Comparison of ENCODE assay signal across 29 mouse cellular contexts in the genomic region with DNA sequence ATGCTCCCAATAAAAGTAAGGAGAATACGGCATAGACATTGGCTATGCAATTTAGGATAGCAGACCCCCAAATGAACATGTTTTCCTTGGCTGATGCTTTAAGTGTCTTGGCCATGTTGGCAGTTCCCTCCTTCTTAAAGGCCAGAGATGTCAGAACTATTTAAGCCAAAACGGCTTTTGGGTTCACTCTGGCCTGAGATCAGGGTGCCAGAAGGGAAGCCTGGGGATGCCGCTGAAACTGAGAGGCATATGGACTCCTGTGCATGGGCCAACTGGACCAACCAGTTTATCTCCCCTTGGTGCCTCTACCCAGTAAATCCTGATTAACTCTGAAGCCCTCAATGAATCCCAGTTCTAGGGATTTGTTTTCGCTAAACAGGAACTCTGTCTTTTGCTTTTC. TPM values are rescaled to one million over a fixed set of nuclear protein-coding genes. Genes with fewer than 3 reads are reported as not detected.
DNase-seq lines count a peak whose midpoint lies in the region; ATAC-seq and TF ChIP-seq lines count a peak whose summit lies in the region.
"Had no signal": no experiment of that assay in that cellular context is flagged by ENCODE, and none has a peak within 500 bp of the region (broad histone marks: within the 10 kb centered on the region; RNA-seq: fewer than 3 reads in every experiment).

No protein-coding gene starts in this region.

- ATAC-seq in embryonic facial prominence, embryonic 14.5 days (ENCODE audit: low read depth): no peak
- peak; percentile 41; the same call in 1 of the 2 replicates for ATAC-seq in midbrain, postnatal 0 days (ENCODE audit: low FRiP score)
- ATAC-seq: activated CD4-positive, CD25-positive, alpha-beta regulatory T cell, adult 4 months; forebrain, embryonic 14.5 days; intestine, embryonic 16.5 days had no signal

- no peak overlapping the region for H3K4me2 ChIP-seq in embryonic facial prominence, embryonic 14.5 days (ENCODE audit: low read depth, low read length)
- no peak overlapping the region for H3K4me2 ChIP-seq in midbrain, postnatal 0 days (ENCODE audit: low read depth, low read length, poor library complexity, severe bottlenecking)
- H3K4me2 ChIP-seq: heart, embryonic 12.5 days; limb, embryonic 13.5 days; liver, embryonic 11.5 days; lung, embryonic 15.5 days; midbrain, embryonic 12.5 days; neural tube, embryonic 13.5 days had no signal

- DNase-seq in embryonic facial prominence, embryonic 14.5 days (ENCODE audit: low spot score): peak; percentile 19
- DNase-seq in embryonic facial prominence, embryonic 10.5 days (ENCODE audit: low spot score): no peak
- DNase-seq in midbrain, postnatal 0 days (ENCODE audit: low spot score): peak; percentile 65
- no peak for DNase-seq in midbrain, embryonic 10.5 days (ENCODE audit: low spot score)
- DNase-seq in cerebellum, adult 9-11 months: peak; percentile 92
- DNase-seq in adipocyte (ENCODE audit: low spot score): no peak
- DNase-seq in spleen, postnatal 10 days (ENCODE audit: low spot score in 2 of 2): no peak
- DNase-seq in kidney, postnatal 4 days: no peak
- DNase-seq: adrenal gland, adult 8-10 months; gastrocnemius, adult 2 months; gastrocnemius, postnatal 36 days; heart, adult 18-20 months; kidney, adult 8-10 months; lung, postnatal 36 days; right cerebral cortex, postnatal 4 days; thymus, postnatal 4 days had no signal

- no peaks in the 10 kb centered on the region for H3K9me3 ChIP-seq in embryonic facial prominence, embryonic 14.5 days (ENCODE audit: control insufficient read depth, low read length)
- no peaks in the 10 kb centered on the region for H3K9me3 ChIP-seq in embryonic facial prominence, embryonic 10.5 days
- H3K9me3 ChIP-seq in midbrain, postnatal 0 days (ENCODE audit: low read length): no peaks in the 10 kb centered on the region
- H3K9me3 ChIP-seq in midbrain, embryonic 10.5 days (replicated peaks): no peaks in the 10 kb centered on the region
- H3K9me3 ChIP-seq: heart, embryonic 12.5 days; limb, embryonic 13.5 days; lung, embryonic 15.5 days; midbrain, embryonic 12.5 days; neural tube, embryonic 13.5 days had no signal

- H3K4me3 ChIP-seq in embryonic facial prominence, embryonic 14.5 days (ENCODE audit: low read depth, low read length): no peak overlapping the region
- no peak overlapping the region for H3K4me3 ChIP-seq in embryonic facial prominence, embryonic 10.5 days
- H3K4me3 ChIP-seq in midbrain, postnatal 0 days (ENCODE audit: low read depth, low read length): no peak overlapping the region
- no peak overlapping the region for H3K4me3 ChIP-seq in midbrain, embryonic 10.5 days
- H3K4me3 ChIP-seq: gastrocnemius, adult 2 months; heart, embryonic 12.5 days; left cerebral cortex, adult 2 months; limb, embryonic 13.5 days; lung, embryonic 15.5 days; midbrain, embryonic 12.5 days; neural tube, embryonic 13.5 days had no signal

- H3K27me3 ChIP-seq in embryonic facial prominence, embryonic 14.5 days (replicated peaks; ENCODE audit: control insufficient read depth, insufficient read depth, low read length): no peaks in the 10 kb centered on the region
- H3K27me3 ChIP-seq in embryonic facial prominence, embryonic 10.5 days (replicated peaks; ENCODE audit: low read depth, poor library complexity, severe bottlenecking): no peaks in the 10 kb centered on the region; the same call in 1 of the 2 replicates
- no peaks in the 10 kb centered on the region for H3K27me3 ChIP-seq in midbrain, postnatal 0 days (ENCODE audit: insufficient read depth, low read length)
- no peaks in the 10 kb centered on the region for H3K27me3 ChIP-seq in midbrain, embryonic 10.5 days (ENCODE audit: low read depth, poor library complexity, severe bottlenecking)
- H3K27me3 ChIP-seq: CH12.LX; heart, embryonic 12.5 days; limb, embryonic 13.5 days; lung, embryonic 15.5 days; midbrain, embryonic 12.5 days; neural tube, embryonic 13.5 days had no signal

- 78% methylated on average over 4 of the region's 4 CpGs for WGBS in embryonic facial prominence, embryonic 14.5 days
- 85% methylated on average over 4 of the region's 4 CpGs for WGBS in embryonic facial prominence, embryonic 10.5 days
- WGBS in midbrain, postnatal 0 days: 79% methylated on average over 4 of the region's 4 CpGs
- 80% methylated on average over 4 of the region's 4 CpGs for whole genome bisulfite sequencing in midbrain, embryonic 10.5 days

- TF ChIP-seq CTCF in midbrain, postnatal 0 days (IDR thresholded peaks at IDR 0.05): no peak

- H3K27ac ChIP-seq in embryonic facial prominence, embryonic 14.5 days (replicated peaks; ENCODE audit: low read depth, low read length): no peak overlapping the region
- H3K27ac ChIP-seq in embryonic facial prominence, embryonic 10.5 days (replicated peaks): no peak overlapping the region
- no peak overlapping the region for H3K27ac ChIP-seq in midbrain, postnatal 0 days (ENCODE audit: low read depth, low read length)
- no peak overlapping the region for H3K27ac ChIP-seq in midbrain, embryonic 10.5 days (replicated peaks)
- H3K27ac ChIP-seq: gastrocnemius, adult 2 months; kidney, postnatal 0 days; left cerebral cortex, adult 2 months; limb, embryonic 13.5 days; lung, embryonic 15.5 days; midbrain, embryonic 12.5 days; neural tube, embryonic 13.5 days had no signal

- H3K9ac ChIP-seq in embryonic facial prominence, embryonic 14.5 days (ENCODE audit: low read depth, low read length): no peak overlapping the region
- no peak overlapping the region for H3K9ac ChIP-seq in midbrain, postnatal 0 days (replicated peaks; ENCODE audit: low read length, poor library complexity, severe bottlenecking)
- H3K9ac ChIP-seq: heart, embryonic 12.5 days; limb, embryonic 13.5 days; lung, embryonic 15.5 days; midbrain, embryonic 12.5 days; neural tube, embryonic 13.5 days had no signal

- H3K4me1 ChIP-seq in embryonic facial prominence, embryonic 14.5 days (ENCODE audit: control insufficient read depth, insufficient read depth, low read length): no peaks in the 10 kb centered on the region
- peaks cover 3% of the 10 kb centered on the region; the same call in 1 of the 2 replicates for H3K4me1 ChIP-seq in embryonic facial prominence, embryonic 10.5 days
- H3K4me1 ChIP-seq in midbrain, postnatal 0 days (ENCODE audit: insufficient read depth, low read length): no peaks in the 10 kb centered on the region
- peaks cover 15% of the 10 kb centered on the region for H3K4me1 ChIP-seq in midbrain, embryonic 10.5 days
- H3K4me1 ChIP-seq: heart, embryonic 12.5 days; limb, embryonic 13.5 days; lung, embryonic 15.5 days had no signal

- H3K36me3 ChIP-seq in embryonic facial prominence, embryonic 14.5 days (ENCODE audit: control insufficient read depth, insufficient read depth, low read length): no peaks in the 10 kb centered on the region
- H3K36me3 ChIP-seq in embryonic facial prominence, embryonic 10.5 days (replicated peaks): no peaks in the 10 kb centered on the region
- H3K36me3 ChIP-seq in midbrain, postnatal 0 days (ENCODE audit: insufficient read depth, low read length): no peaks in the 10 kb centered on the region
- no peaks in the 10 kb centered on the region for H3K36me3 ChIP-seq in midbrain, embryonic 10.5 days
- H3K36me3 ChIP-seq: heart, embryonic 12.5 days; limb, embryonic 13.5 days; lung, embryonic 15.5 days; midbrain, embryonic 12.5 days; neural tube, embryonic 13.5 days had no signal

RNA-seq across cellular contexts. Expression of a gene that starts 34.6 kb away (rescaled TPM):
- 7.2 TPM in 2 replicates for polyA plus RNA-seq in embryonic facial prominence, embryonic 14.5 days (2014; fragmentation: Nextera tagmentation; extraction: Ambion mirVana)
- polyA plus RNA-seq in embryonic facial prominence, embryonic 10.5 days (2016; fragmentation: Nextera tagmentation; extraction: Ambion mirVana): 1.2 and 1.9 TPM in 2 replicates
- 21.9 and 23.0 TPM in 2 replicates for total RNA-seq in midbrain, postnatal 0 days (2014; rRNA removed)
- 5.0 and 7.3 TPM in 2 replicates for polyA plus RNA-seq in midbrain, postnatal 0 days (2015; fragmentation: Nextera tagmentation; extraction: Ambion mirVana)
- polyA plus RNA-seq in midbrain, embryonic 10.5 days (2016; fragmentation: Nextera tagmentation; extraction: Ambion mirVana): 1.1 and 1.4 TPM in 2 replicates
- total RNA-seq: CH12.LX had no signal
- polyA plus RNA-seq: C2C12 had no signal

Comparison
In these comparisons a context has a peak if more than half of its experiments do, and no peak if none do; other contexts are left out.
1. DNase-seq: peak in embryonic facial prominence, embryonic 14.5 days (single experiment), midbrain, postnatal 0 days (single experiment) and cerebellum, adult 9-11 months (single experiment); none in embryonic facial prominence, embryonic 10.5 days (single experiment), midbrain, embryonic 10.5 days (single experiment), adipocyte (single experiment), spleen, postnatal 10 days (0 of 2) and kidney, postnatal 4 days (0 of 2).